Mouse (Mus musculus): ENCODE measurements around the gene Dnajb3.

- TF ChIP-seq CTCF (IDR thresholded peaks at IDR 0.05; ENCODE audit: borderline replicate concordance, control insufficient read depth, extremely low read depth, insufficient read depth, low read length, poor library complexity) (no peak), POLR2A (IDR thresholded peaks at IDR 0.05; ENCODE audit: control insufficient read depth, extremely low read depth, insufficient read depth, low read length, poor library complexity) (no peak)
Measured at GRCm38 (mm10) chr1:88195687-88196086, 9.9 kb downstream of the Dnajb3 start.

Data from thymus, adult 2 months (tissue).